Mouse (Mus musculus): ENCODE results near the gene Birc3. TPM values are rescaled to one million over a fixed set of nuclear protein-coding genes. Genes with fewer than 3 reads are reported as not detected.
A peak's percentile ranks its signal among the peaks of the same experiment; 100 is the strongest.
"Not testable (repeated sequence)": the region's sequence is repeated elsewhere in the genome, so short reads cannot be mapped to it uniquely, and the experiment has no call there.

The Birc3 gene
- total RNA-seq (2014; fragmentation: Nextera tagmentation) (21.6 and 34.6 TPM in 2 replicates), total RNA-seq (2017) (31.1 and 35.7 TPM in 2 replicates)

DNA sequence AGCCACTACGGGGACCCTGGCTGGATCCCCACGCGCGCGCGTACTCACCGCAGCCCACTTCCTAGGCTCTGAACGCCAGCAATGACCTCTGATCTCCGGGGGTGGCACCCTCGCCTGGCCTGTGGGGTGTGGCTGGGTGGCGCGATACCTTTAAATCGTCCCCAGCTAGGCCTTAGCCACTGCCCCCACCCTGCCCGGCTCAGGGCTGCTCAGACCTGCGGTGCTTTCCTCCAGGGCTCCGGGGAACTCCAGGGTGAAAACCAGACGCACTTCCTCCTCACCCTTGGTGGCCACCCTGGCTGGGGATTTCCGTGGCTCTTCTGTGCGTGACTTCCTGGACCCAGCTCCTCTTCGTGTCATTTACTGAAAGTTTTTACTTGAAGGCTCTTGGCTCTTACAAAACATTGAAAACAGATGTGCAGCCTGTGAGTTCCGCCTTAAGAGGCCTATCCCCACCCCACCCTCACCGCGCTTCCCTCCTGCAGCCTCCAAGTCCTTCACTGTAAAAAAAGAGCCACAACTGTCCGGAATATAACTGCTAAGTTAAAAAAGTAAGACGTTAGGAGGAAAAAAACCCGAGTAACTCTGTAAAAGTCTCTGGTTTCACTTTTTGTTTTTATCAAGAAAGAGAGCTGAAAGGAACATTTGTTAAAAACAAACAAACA lies at the start of gene Birc3:
Birc3 (minus strand) TSS at position 412 of the 665 bp plus-strand sequence.
- ATAC-seq (replicated peaks; ENCODE audit: poor library complexity, severe bottlenecking), result peak; percentile 71

DNA sequence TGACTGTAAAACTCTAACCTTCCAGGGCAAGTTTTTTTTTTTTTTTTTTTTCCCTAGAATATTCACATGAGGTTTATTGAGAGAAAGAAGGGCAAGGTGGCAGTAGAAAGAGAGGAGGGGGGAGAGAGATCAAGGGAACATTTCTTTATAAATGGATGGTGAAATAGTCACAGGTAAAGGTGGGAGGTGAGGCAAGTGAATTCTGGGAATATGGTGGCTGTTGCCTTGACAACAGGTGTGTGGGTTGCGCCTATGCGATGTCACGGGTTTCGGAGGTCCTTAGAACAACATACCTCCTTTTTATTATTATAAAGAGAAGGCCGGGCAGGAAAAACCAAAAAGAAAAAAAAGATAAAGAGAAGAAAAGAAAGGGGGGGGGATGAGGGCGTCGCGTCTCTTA lies 41.9 kb upstream of the Birc3 start:
- ATAC-seq (replicated peaks; ENCODE audit: poor library complexity, severe bottlenecking), result no peak

DNA sequence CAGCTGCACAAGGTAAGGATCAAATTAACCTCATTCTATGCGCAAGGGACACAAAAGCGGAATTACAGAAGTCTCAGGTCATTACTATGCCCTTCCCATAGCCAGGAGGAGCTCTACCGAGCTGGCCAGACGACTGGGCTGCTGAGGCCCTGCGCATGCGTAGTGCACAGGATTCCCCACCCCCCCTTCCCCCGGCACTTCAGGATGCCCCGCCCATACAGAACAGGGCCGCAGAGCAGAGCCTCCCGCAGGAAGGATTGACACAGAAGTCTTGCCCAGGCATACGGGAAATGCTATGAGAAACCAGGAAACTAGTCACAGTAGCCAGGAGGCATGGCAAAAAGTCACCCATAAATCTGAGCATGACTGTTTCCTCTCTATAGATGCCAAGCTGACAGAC lies 41.5 kb upstream of the Birc3 start:
- peak; percentile 96 for ATAC-seq (replicated peaks; ENCODE audit: poor library complexity, severe bottlenecking)

DNA sequence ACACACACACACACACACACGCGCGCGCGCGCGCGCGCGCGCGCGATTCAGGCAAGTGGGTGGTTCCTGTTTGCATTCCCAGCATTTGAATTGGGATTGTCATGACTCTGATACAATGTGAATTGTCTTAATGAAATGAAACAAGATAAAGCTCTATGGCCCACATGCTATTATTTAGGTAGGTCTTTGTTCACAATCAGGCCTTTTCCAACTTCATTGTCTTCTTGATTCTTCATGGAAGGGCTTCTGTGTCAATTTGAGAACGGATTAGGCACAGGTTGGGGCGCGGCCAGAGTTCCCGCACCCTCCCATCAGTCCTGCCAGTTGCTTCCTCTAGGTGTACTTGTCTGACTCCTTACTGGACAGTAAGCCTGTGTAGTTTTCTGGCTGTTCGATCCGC lies 41.0 kb upstream of the Birc3 start:
- ATAC-seq (replicated peaks; ENCODE audit: poor library complexity, severe bottlenecking), result no peak

DNA sequence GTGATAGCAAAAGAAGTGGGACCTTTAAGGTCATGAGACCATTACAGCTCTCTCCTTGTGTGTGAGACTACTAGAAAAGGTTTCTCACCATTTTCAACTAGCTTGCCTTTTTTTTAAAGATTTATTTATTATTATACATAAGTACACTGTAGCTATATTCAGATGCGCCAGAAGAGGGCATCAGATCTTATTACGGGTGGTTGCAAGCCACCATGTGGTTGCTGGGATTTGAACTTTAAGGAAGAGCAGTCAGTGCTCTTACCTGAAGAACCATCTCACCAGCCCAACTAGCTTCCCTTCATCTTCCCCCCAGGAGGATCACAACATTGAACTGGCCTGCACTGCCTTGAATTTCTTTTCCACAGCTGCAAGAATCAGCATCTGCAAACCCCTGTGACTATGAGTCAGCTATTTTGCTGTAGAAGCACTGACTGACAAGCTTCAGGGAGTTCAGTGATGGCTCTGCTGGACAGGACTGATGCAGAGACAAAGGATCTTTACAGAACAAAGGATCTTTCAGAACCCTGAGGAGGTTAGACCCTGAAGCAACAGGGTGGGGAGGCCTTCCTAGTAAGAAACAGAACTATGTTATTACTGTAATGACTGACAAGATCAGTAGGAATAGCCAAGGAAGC lies 34.5 kb upstream of the Birc3 start:
- ATAC-seq (replicated peaks; ENCODE audit: poor library complexity, severe bottlenecking), result no peak

DNA sequence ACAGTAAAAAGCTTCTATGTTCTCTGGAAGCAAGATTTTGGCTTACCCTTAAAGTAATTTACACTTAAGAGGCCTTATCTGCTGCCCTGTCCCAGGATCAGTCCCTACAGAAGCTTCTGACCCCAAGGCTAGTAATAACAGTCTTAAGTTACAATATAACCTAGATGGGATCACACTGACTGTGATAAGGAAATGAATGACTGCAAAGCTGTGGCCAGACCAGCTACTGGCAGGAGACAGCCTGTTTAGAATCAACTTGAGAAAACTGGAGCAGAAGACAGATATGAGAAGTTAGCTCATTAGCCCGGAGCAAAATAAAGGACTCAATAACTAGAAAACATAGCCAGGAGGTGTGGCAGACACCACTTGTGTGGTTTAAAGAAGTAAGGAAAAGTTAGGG lies 33.6 kb upstream of the Birc3 start:
- ATAC-seq (replicated peaks; ENCODE audit: poor library complexity, severe bottlenecking), result no peak

DNA sequence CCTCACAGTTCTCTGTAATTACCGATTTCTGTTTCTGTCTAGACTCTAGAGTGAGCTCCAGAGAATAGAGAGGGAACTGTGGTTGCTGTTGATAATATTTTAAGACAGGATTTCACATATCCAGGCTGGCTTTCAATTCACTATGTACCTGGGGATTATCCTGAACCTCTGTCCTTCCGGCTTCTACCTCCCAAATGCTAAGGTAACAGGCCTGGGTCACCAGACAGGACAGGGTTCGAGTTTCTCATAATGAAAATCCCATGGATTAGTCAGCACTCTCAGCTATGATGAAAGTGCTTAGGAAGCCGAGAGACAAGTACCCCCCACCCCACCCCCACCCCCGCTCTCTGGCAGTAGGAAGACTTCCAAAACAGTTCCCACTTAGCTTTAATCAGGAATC lies 30.8 kb upstream of the Birc3 start:
- ATAC-seq (replicated peaks; ENCODE audit: poor library complexity, severe bottlenecking), result no peak

DNA sequence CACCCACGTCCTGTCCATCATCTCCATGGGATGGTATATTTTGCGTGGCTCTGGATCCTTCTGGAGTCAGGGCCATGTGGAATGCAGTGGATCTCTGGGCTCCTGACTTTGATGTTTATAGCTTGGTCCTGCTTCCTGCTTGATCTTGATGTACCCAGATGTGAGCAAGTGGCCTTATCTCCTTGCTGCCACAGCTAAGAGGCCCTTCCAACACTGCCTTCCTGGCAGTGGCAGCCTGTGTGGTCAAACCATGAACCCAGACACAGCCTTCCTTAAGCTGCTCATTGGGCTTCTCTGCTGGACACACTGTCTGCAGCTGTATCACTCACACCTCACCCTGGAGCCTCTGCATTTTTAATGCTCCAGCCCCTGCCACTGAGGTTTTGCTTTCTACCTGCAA lies 30.3 kb upstream of the Birc3 start:
- no peak for ATAC-seq (replicated peaks; ENCODE audit: poor library complexity, severe bottlenecking)

DNA sequence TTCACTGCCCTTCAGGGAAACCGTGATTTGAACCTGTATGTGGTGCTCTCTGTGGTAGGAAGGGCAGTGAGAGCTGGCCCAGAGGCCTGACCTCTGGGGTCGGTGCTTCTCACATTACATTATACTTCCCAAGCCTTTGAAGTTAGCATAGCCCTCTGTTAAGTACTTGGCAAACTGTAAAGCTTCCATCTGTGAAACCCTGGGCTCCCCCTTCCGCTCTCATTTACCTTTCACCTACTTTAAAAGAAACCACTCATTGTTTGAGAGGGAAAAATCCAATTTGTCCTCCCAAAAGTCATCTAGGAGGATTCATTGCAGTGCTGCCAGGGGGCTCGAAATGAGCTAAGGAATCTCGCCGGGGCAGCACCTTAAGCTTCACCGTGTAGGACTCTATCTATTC lies 29.3 kb upstream of the Birc3 start:
- no peak for ATAC-seq (replicated peaks; ENCODE audit: poor library complexity, severe bottlenecking)

DNA sequence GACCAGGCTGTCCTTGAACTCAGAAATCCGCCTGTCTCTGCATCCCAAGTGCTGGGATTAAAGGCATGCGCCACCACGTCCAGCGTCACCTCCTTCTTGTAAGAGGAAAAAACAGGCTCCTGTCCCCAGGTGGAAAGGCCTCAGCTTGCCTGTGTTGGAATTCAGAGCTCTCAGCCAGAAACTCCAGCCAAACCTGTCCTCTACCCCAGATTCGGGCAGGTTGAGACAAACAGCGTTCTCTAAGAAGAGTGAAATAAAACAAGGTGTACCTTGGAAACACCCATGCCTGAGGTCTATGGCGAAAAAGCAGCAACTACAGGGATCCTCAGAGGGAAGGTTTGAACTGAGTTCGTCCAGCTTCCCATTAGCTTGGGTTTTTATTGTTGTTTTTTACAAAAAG lies 28.0 kb upstream of the Birc3 start:
- ATAC-seq (replicated peaks; ENCODE audit: poor library complexity, severe bottlenecking), result no peak

DNA sequence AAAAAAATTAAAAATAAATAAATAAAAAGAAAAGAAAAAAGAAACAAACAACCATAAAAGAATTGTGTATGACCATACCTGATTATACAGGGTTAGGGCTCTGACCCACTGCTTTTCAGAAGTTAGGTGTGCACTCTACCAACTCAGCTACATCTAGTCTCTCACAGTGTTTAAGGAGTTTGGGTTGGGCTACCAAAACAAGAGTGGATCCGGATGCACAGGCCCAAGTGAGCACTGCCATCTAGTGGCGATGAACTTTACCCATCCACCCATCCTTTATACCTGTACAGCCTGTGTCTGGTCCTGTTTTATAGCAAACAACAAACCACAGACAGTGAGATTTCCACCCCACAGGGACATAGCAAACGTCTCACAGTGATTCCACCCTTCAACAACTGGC lies 24.5 kb upstream of the Birc3 start:
- ATAC-seq (replicated peaks; ENCODE audit: poor library complexity, severe bottlenecking), result peak; percentile 96

DNA sequence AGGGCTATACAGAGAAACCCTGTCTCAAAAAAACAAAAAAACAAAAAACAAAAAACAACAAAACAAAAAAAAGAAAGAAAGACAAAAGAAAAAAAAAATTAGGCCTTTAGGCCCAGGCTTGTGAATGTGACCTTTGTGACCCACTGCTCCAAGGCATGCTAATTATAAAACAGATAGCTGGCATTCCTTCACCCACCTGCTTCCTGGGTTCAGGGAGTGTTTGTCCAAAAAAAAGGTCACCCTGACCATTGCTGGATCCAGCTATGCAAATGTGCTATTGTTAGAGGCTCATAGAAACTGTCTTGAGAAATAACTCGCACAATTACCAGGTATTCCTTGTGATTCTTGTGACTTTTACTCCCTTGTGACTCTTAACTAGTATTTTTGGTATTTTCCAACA lies 18.8 kb upstream of the Birc3 start:
- not testable (repeated sequence) for ATAC-seq (replicated peaks; ENCODE audit: poor library complexity, severe bottlenecking)

DNA sequence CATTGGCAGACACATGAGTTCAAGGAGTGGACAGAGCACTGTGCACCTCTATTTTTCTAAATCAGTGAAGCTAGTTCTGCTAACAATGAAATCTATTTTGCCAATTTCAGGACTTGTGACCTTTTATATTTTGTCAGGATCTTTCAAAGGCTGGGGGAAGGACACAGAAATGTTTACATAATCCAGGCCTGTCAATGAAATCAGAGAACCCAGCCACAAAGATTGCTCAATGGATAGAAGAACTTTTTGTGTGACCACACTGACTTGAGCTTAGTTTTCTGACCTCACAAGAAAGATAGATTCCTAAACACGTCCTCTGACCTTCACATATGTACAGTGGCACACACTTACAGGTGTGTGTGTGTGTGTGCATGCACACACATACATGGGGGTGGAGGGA lies 18.2 kb upstream of the Birc3 start:
- peak; percentile 75 for ATAC-seq (replicated peaks; ENCODE audit: poor library complexity, severe bottlenecking)

DNA sequence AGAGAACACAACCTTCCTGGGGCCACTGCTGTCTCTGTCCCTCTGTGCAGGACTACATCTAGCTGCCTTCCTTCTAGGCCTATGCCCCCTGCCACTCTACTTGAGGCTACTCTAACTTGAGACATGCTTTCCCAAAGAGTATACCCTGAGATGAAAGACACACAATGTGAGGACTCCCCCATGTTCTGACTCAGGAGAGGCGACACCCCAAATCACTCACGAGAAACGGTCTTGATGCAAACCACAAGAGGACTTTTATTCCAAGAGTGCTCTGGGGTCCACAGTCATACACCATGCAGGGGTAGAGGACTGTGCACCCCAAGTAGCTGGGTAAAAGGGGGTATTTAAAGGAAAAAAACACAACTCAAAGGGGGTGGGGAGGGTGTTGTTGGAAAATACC lies 11.4 kb upstream of the Birc3 start:
- no peak for ATAC-seq (replicated peaks; ENCODE audit: poor library complexity, severe bottlenecking)

DNA sequence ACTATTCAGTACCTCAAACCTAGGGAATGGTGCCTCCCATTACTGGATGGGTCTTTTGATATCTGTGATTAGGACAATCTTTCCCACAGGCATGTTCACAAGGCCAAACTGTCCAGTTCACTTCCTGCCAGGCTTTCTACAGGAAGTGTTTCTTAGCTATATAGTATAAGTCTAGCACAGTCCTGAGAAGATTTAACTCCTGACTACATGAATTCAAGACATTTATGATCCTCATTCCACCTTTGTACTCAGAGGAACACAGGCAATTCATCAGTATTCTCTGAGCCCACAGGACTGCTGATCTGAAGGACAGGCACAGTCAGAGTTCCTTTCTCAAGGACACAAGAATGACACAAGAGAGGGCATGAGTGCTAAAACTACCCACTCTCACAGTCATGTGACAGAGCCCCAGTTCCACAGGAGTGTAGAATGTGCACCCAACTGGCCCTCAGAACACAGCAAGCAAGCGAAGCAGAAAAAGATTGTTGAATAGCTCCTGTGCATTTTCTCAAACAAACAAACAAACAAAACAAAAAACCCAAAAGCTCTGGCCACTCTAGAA lies 9.4 kb upstream of the Birc3 start:
- no peak for ATAC-seq (replicated peaks; ENCODE audit: poor library complexity, severe bottlenecking)

DNA sequence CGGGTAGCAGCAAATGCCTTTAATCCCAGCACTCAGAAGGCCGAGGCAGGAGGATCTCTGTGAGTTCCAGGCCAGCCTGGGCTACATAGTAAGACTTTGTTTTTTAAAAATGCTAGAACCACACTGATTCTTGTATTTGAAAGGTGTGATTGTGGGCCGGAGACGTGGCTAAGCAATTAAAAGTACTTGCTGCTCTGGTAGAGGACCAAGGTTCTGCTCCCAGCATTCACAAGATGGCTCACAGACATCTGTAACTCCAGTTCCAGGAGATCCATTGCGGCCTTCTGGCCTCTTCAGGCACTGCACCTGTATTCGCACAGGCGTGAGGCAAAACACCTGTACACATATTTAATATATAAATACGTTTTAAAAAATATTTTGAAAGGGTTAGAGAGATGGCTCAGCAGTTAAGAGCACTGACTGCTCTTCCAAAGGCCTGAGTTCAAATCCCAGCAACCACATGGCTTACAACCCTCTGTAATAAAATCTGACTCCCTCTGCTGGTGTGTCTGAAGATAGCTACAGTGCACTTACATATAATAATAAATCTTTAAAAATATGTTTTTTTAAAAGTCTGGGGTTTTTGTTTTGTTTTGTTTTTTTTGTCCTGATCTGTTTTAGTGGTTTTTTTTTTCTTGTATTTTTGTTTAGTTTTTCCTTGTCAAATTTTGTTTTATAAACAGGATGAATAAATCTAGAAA lies 675 bp upstream of the Birc3 start:
- ATAC-seq (replicated peaks; ENCODE audit: poor library complexity, severe bottlenecking), result no peak

DNA sequence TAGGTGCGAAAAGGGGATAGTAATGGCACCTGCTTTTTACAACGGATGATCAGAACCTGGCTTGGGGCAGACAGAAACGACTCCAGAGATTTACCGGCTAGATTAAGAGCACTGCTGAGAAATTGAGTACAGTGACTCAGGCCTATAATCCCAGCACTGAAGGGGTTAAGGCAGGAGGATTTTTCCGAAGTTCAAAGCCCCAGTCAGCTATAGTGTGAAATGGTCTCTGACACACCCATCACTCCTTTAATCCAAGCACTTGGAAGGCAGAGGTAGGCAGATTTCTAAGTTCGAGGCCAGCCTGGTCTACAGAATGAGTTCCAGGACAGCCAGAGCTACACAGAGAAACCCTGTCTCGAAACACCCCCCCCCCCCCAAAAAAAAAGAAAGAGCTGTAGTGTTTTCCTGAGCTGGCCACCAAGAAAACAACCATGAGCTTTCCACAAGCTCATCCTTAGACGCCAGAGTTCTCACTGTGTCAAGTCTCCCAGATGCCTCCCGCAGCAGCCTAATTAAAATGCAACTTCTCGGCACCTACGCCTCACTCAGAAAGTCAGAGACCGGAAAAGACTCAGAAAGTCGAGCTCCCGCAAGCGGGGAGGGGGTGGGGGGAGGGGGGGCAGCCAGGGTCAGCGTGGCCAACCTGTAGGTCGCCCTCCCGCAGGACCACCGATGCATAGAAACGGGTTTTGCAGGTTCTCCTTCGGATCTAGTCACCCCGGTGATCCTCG lies 777 bp downstream of the Birc3 start:
- no peak for ATAC-seq (replicated peaks; ENCODE audit: poor library complexity, severe bottlenecking)

DNA sequence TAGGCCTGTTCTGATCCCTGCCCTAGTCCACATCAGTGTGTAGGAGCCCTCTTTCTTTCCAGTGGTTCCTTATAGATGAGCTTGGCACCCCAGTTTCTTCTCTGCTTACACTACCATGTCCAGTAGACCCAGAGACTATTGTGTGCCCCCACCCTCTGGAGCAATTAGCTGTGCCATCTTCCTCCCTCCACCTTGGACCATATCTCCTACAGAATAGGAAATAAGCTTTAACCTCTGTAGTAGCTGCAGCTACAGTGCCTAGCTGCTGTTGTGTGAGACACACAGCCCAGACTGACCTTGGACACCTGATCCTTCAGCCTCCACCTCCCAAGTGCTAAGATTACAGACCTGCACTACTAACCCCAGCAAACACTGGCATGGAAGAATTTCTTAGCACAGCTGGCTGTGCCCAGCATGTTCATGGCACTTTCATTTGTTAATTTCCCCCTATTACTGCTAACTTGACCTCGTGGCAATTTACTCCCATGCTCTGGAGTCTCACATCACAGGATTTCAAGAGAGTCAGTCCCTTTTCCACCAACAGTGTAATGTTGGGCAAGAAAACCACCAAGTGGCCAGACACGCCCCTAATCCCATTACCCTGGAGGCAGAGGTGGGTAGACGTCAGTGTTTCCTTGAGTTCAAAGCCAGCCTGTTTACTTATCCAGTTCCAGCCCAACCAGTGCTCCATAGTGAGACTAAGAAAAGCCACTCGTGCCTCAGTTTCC lies 1.5 kb downstream of the Birc3 start:
- ATAC-seq (replicated peaks; ENCODE audit: poor library complexity, severe bottlenecking), result peak; percentile 45

DNA sequence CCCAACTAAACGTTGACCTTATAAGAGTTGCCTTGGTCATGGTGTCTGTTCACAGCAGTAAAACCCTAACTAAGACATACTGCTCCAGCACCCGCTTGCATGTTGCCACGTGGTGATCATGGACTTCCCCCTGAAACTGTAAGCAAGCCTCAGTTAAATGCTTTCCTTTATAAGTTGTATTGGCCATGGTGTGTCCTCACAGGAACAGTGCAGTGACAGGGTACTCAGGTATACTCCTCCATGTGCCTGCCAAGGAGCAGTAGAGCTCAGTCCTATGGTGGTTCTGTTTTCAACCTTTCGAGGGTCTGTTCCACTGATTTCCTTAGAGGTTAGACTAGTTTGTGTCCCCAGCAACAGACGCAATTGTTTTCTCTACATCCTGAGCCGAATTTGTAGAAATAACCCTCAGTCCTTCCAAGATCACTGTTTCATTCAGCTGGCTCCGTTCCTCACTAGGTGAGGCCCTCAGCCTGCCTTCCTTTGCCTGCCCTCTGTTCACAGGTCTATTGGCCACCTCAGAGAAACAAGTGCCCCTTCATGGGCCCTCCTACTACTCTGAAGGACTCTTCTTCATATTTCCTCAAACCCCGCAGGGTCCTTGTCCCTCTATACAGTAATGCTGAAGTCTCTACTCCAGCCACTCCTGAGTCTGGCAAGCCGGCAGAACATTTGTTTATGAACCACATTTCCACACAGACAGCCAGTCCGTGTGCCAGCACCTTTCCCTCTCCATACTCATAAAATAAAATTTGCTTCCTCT lies 2.2 kb downstream of the Birc3 start:
- no peak for ATAC-seq (replicated peaks; ENCODE audit: poor library complexity, severe bottlenecking)
